ENCODE assay signal across 8 mouse cellular contexts in the genomic region with DNA sequence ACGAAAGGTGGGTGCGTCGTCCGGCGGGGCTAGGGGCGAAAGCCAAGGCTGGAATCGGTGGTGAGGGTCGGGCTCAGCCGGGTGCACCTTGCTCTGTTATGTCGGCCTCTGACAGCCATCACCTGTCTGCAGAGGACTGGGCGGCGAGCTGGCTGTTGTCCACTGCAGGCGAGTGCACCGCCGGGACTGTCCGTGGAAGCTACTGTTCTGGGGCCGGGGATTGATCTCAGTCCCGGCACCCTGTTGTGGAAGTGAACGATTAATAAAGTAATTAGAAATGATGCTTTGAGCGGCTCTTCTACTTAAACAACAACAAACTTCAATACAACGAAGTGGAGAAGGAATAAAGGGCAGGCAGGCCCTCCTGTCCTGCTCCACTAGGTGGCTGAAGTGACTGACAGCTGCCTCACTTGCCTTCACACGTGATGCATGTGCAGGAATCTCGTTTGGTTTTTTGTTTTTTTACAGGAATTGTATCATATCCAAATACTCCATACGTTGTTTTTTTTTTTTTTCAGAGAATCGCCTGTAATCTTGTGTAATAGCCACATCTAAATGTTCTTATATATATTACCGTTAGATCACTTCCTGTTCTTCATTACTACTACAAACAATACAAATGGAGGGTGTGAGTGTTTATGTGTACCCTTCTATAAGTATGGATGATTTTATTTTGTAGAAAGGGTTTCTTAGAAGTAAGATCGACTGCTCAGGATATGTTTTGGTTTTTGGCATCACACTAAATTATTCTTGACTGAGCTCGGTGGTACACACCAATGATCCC. TPM values are rescaled to one million over a fixed set of nuclear protein-coding genes. Genes with fewer than 3 reads are reported as not detected.
DNase-seq lines count a peak whose midpoint lies in the region; ATAC-seq and TF ChIP-seq lines count a peak whose summit lies in the region.

No protein-coding gene starts in this region.

- intact Hi-C loops in heart, postnatal 36 days (cut with DNase I) = loop anchor here (2.0 to 10.0 kb wide), 3 partner anchors 21 to 467 kb away; a partner anchor contains a TSS

- H3K9ac ChIP-seq in heart, embryonic 12.5 days = peak overlapping the region; percentile 77
- peak overlapping the region; percentile 81 for H3K9ac ChIP-seq in hindbrain, postnatal 0 days (replicated peaks; ENCODE audit: low read length)
- peak overlapping the region; percentile 83 for H3K9ac ChIP-seq in lung, embryonic 15.5 days
- H3K9ac ChIP-seq in stomach, embryonic 14.5 days (replicated peaks; ENCODE audit: low read depth, low read length) = peak overlapping the region; percentile 59

- no peaks in the 10 kb centered on the region for H3K9me3 ChIP-seq in heart, embryonic 12.5 days (replicated peaks)
- no peaks in the 10 kb centered on the region for H3K9me3 ChIP-seq in hindbrain, postnatal 0 days (ENCODE audit: low read length)
- H3K9me3 ChIP-seq in lung, embryonic 15.5 days = no peaks in the 10 kb centered on the region
- no peaks in the 10 kb centered on the region for H3K9me3 ChIP-seq in stomach, embryonic 14.5 days (ENCODE audit: control insufficient read depth, low read depth, low read length)

- no peak for DNase-seq in heart, postnatal 36 days
- DNase-seq in CD4-positive, CD25-positive, alpha-beta regulatory T cell, adult 2 months (ENCODE audit: low read depth, low spot score) = peak; percentile 71
- peak; percentile 61 for DNase-seq in hindbrain, postnatal 0 days (ENCODE audit: low spot score)
- no peak for DNase-seq in layer of hippocampus, postnatal 25 days (ENCODE audit: extremely low spot score in 1 of 2, low spot score in 1 of 2)

- WGBS in heart, embryonic 12.5 days = 4% methylated on average over 28 of the region's 28 CpGs
- 3% methylated on average over 28 of the region's 28 CpGs for WGBS in hindbrain, postnatal 0 days
- 2% methylated on average over 28 of the region's 28 CpGs for WGBS in lung, embryonic 15.5 days
- 4% methylated on average over 28 of the region's 28 CpGs for WGBS in stomach, embryonic 14.5 days

- TF ChIP-seq CTCF in cortical plate, adult 2 months (IDR thresholded peaks at IDR 0.05; ENCODE audit: extremely low read depth, insufficient read depth, low read length) = peak; percentile 36; the same call in 1 of the 2 replicates
- peak; percentile 57 for TF ChIP-seq CTCF in hindbrain, postnatal 0 days (IDR thresholded peaks at IDR 0.05; ENCODE audit: low read depth)

- H3K4me2 ChIP-seq in heart, embryonic 12.5 days = peak overlapping the region; percentile 64
- peak overlapping the region; percentile 71 for H3K4me2 ChIP-seq in hindbrain, postnatal 0 days (ENCODE audit: low read depth, low read length)
- H3K4me2 ChIP-seq in lung, embryonic 15.5 days = peak overlapping the region; percentile 65
- H3K4me2 ChIP-seq in stomach, embryonic 14.5 days (replicated peaks; ENCODE audit: low read depth, low read length) = peak overlapping the region; percentile 56

- peak overlapping the region; percentile 65 for H3K4me3 ChIP-seq in heart, embryonic 12.5 days
- H3K4me3 ChIP-seq in cortical plate, adult 2 months (ENCODE audit: insufficient read depth, low read length) = peak overlapping the region; percentile 77
- peak overlapping the region; percentile 80 for H3K4me3 ChIP-seq in hindbrain, postnatal 0 days (ENCODE audit: low read length)
- peak overlapping the region; percentile 87 for H3K4me3 ChIP-seq in lung, embryonic 15.5 days
- peak overlapping the region; percentile 68 for H3K4me3 ChIP-seq in stomach, embryonic 14.5 days (ENCODE audit: low read depth, low read length)

- ATAC-seq in heart, embryonic 12.5 days (ENCODE audit: insufficient number of reproducible peaks, low FRiP score) = peak; percentile 46
- ATAC-seq in hindbrain, postnatal 0 days = no peak; the same call in 1 of the 2 replicates
- ATAC-seq in lung, embryonic 15.5 days (ENCODE audit: borderline replicate concordance, extremely low read depth, low FRiP score, low TSS enrichment) = no peak
- ATAC-seq in stomach, embryonic 14.5 days (ENCODE audit: insufficient number of reproducible peaks, insufficient read depth, low FRiP score, low read depth) = peak; percentile 42; the same call in 1 of the 2 replicates

- peak overlapping the region; percentile 94 for H3K27ac ChIP-seq in heart, embryonic 12.5 days (ENCODE audit: poor library complexity, severe bottlenecking)
- H3K27ac ChIP-seq in cortical plate, adult 2 months (ENCODE audit: insufficient read depth, low read length) = peak overlapping the region; percentile 30; the same call in 1 of the 2 replicates
- H3K27ac ChIP-seq in hindbrain, postnatal 0 days = peak overlapping the region; percentile 90
- peak overlapping the region; percentile 97 for H3K27ac ChIP-seq in lung, embryonic 15.5 days
- peak overlapping the region; percentile 81 for H3K27ac ChIP-seq in stomach, embryonic 14.5 days (ENCODE audit: low read length)

- H3K4me1 ChIP-seq in heart, embryonic 12.5 days (replicated peaks) = peaks cover 34% of the 10 kb centered on the region
- H3K4me1 ChIP-seq in cortical plate, adult 2 months (ENCODE audit: control insufficient read depth, insufficient read depth, low read length) = peaks cover 2% of the 10 kb centered on the region; the same call in 1 of the 2 replicates
- H3K4me1 ChIP-seq in hindbrain, postnatal 0 days (ENCODE audit: insufficient read depth, low read length) = peaks cover 16% of the 10 kb centered on the region; the same call in 1 of the 2 replicates
- H3K4me1 ChIP-seq in lung, embryonic 15.5 days = peaks cover 23% of the 10 kb centered on the region
- H3K4me1 ChIP-seq in stomach, embryonic 14.5 days (ENCODE audit: control insufficient read depth, insufficient read depth, low read length) = peaks cover 20% of the 10 kb centered on the region; the same call in 1 of the 2 replicates

- no peak for TF ChIP-seq POLR2A in cortical plate, adult 2 months (IDR thresholded peaks at IDR 0.05; ENCODE audit: extremely low read depth, insufficient read depth, low read length)

- no peaks in the 10 kb centered on the region for H3K27me3 ChIP-seq in heart, embryonic 12.5 days (replicated peaks)
- H3K27me3 ChIP-seq in hindbrain, postnatal 0 days (ENCODE audit: insufficient read depth, low read length) = no peaks in the 10 kb centered on the region
- no peaks in the 10 kb centered on the region for H3K27me3 ChIP-seq in lung, embryonic 15.5 days
- no peaks in the 10 kb centered on the region for H3K27me3 ChIP-seq in stomach, embryonic 14.5 days (ENCODE audit: control insufficient read depth, insufficient read depth, low read length)

- H3K36me3 ChIP-seq in heart, embryonic 12.5 days = peaks cover 29% of the 10 kb centered on the region
- 0 out of 2 replicates have a peak, but pooled peaks cover 3% of the 10 kb centered on the region for H3K36me3 ChIP-seq in hindbrain, postnatal 0 days (ENCODE audit: insufficient read depth, low read length)
- peaks cover 20% of the 10 kb centered on the region for H3K36me3 ChIP-seq in lung, embryonic 15.5 days
- peaks cover 22% of the 10 kb centered on the region; the same call in 1 of the 2 replicates for H3K36me3 ChIP-seq in stomach, embryonic 14.5 days (ENCODE audit: control insufficient read depth, insufficient read depth, low read length)

RNA-seq across cellular contexts. Expression of a gene that starts 0.5 kb away (rescaled TPM):
- polyA plus RNA-seq in heart, embryonic 12.5 days (2016; fragmentation: Nextera tagmentation; extraction: Ambion mirVana) = 47.3 and 56.8 TPM in 2 replicates
- 100 to 1,000 TPM in 1 of 2 experiments, 10 to 100 TPM in 1; 97.1 to 105 TPM for total RNA-seq in heart, postnatal 36 days (2021)
- polyA plus RNA-seq in cortical plate, adult 2 months (2012; rRNA removed) = 43.1 and 43.3 TPM in 2 replicates
- total RNA-seq in hindbrain, postnatal 0 days (2014; rRNA removed) = 108 and 137 TPM in 2 replicates
- 34.3 and 36.2 TPM in 2 replicates for polyA plus RNA-seq in hindbrain, postnatal 0 days (2015; fragmentation: Nextera tagmentation; extraction: Ambion mirVana)
- 47.7 and 51.9 TPM in 2 replicates for polyA plus RNA-seq in lung, embryonic 15.5 days (2015; fragmentation: Nextera tagmentation; extraction: Ambion mirVana)
- 43.2 and 53.8 TPM in 2 replicates for polyA plus RNA-seq in stomach, embryonic 14.5 days (2014; fragmentation: Nextera tagmentation; extraction: Ambion mirVana)
- 10 to 100 TPM; 52.9 to 55.6 TPM for total RNA-seq in layer of hippocampus, postnatal 25 days (2021)

RNA-seq across cellular contexts. Expression of a gene that starts 8.4 kb away (rescaled TPM):
- polyA plus RNA-seq in heart, embryonic 12.5 days (2016; fragmentation: Nextera tagmentation; extraction: Ambion mirVana) = 22.6 and 23.3 TPM in 2 replicates
- 10 to 100 TPM in 1 of 2 experiments, 1 to 10 TPM in 1; 7.5 to 10.9 TPM for total RNA-seq in heart, postnatal 36 days (2021)
- polyA plus RNA-seq in cortical plate, adult 2 months (2012; rRNA removed) = 25.9 and 27.5 TPM in 2 replicates
- 20.6 and 25.6 TPM in 2 replicates for total RNA-seq in hindbrain, postnatal 0 days (2014; rRNA removed)
- 20.5 and 21.2 TPM in 2 replicates for polyA plus RNA-seq in hindbrain, postnatal 0 days (2015; fragmentation: Nextera tagmentation; extraction: Ambion mirVana)
- polyA plus RNA-seq in lung, embryonic 15.5 days (2015; fragmentation: Nextera tagmentation; extraction: Ambion mirVana) = 35.2 and 35.3 TPM in 2 replicates
- polyA plus RNA-seq in stomach, embryonic 14.5 days (2014; fragmentation: Nextera tagmentation; extraction: Ambion mirVana) = 36.9 and 40.6 TPM in 2 replicates
- total RNA-seq in layer of hippocampus, postnatal 25 days (2021) = 10 to 100 TPM; 23.3 to 24.0 TPM

RNA-seq across cellular contexts. Expression of a gene that starts 22.3 kb away (rescaled TPM):
- 6.0 and 7.1 TPM in 2 replicates for polyA plus RNA-seq in heart, embryonic 12.5 days (2016; fragmentation: Nextera tagmentation; extraction: Ambion mirVana)
- 10 to 100 TPM; 16.5 to 17.2 TPM for total RNA-seq in heart, postnatal 36 days (2021)
- 51.7 and 53.3 TPM in 2 replicates for polyA plus RNA-seq in cortical plate, adult 2 months (2012; rRNA removed)
- total RNA-seq in hindbrain, postnatal 0 days (2014; rRNA removed) = 89.7 and 95.1 TPM in 2 replicates
- polyA plus RNA-seq in hindbrain, postnatal 0 days (2015; fragmentation: Nextera tagmentation; extraction: Ambion mirVana) = 11.4 and 12.8 TPM in 2 replicates
- polyA plus RNA-seq in lung, embryonic 15.5 days (2015; fragmentation: Nextera tagmentation; extraction: Ambion mirVana) = 7.8 and 8.7 TPM in 2 replicates
- polyA plus RNA-seq in stomach, embryonic 14.5 days (2014; fragmentation: Nextera tagmentation; extraction: Ambion mirVana) = 9.6 and 11.6 TPM in 2 replicates
- total RNA-seq in layer of hippocampus, postnatal 25 days (2021) = 10 to 100 TPM; 79.4 to 82.9 TPM

RNA-seq across cellular contexts. Expression of a gene that starts 33.0 kb away (rescaled TPM):
- polyA plus RNA-seq in heart, embryonic 12.5 days (2016; fragmentation: Nextera tagmentation; extraction: Ambion mirVana) = 27.2 and 31.8 TPM in 2 replicates
- 10 to 100 TPM; 14.7 to 19.1 TPM for total RNA-seq in heart, postnatal 36 days (2021)
- polyA plus RNA-seq in cortical plate, adult 2 months (2012; rRNA removed) = 6.2 and 7.8 TPM in 2 replicates
- 16.7 and 20.1 TPM in 2 replicates for total RNA-seq in hindbrain, postnatal 0 days (2014; rRNA removed)
- 34.8 and 35.3 TPM in 2 replicates for polyA plus RNA-seq in hindbrain, postnatal 0 days (2015; fragmentation: Nextera tagmentation; extraction: Ambion mirVana)
- 25.7 and 27.9 TPM in 2 replicates for polyA plus RNA-seq in lung, embryonic 15.5 days (2015; fragmentation: Nextera tagmentation; extraction: Ambion mirVana)
- polyA plus RNA-seq in stomach, embryonic 14.5 days (2014; fragmentation: Nextera tagmentation; extraction: Ambion mirVana) = 28.0 and 34.7 TPM in 2 replicates
- total RNA-seq in layer of hippocampus, postnatal 25 days (2021) = 1 to 10 TPM; 7.1 to 7.3 TPM

RNA-seq across cellular contexts. Expression of a gene that starts 33.3 kb away (rescaled TPM):
- 7.8 and 8.4 TPM in 2 replicates for polyA plus RNA-seq in heart, embryonic 12.5 days (2016; fragmentation: Nextera tagmentation; extraction: Ambion mirVana)
- total RNA-seq in heart, postnatal 36 days (2021) = 10 to 100 TPM in 1 of 2 experiments, 1 to 10 TPM in 1; 9.2 to 10.5 TPM
- 69.9 and 70.0 TPM in 2 replicates for polyA plus RNA-seq in cortical plate, adult 2 months (2012; rRNA removed)
- 80.2 and 89.6 TPM in 2 replicates for total RNA-seq in hindbrain, postnatal 0 days (2014; rRNA removed)
- polyA plus RNA-seq in hindbrain, postnatal 0 days (2015; fragmentation: Nextera tagmentation; extraction: Ambion mirVana) = 30.7 and 35.2 TPM in 2 replicates
- polyA plus RNA-seq in lung, embryonic 15.5 days (2015; fragmentation: Nextera tagmentation; extraction: Ambion mirVana) = 5.9 and 8.8 TPM in 2 replicates
- polyA plus RNA-seq in stomach, embryonic 14.5 days (2014; fragmentation: Nextera tagmentation; extraction: Ambion mirVana) = 12.0 and 12.6 TPM in 2 replicates
- total RNA-seq in layer of hippocampus, postnatal 25 days (2021) = 10 to 100 TPM; 22.1 to 26.5 TPM

Comparison
In these comparisons a context has a peak if more than half of its experiments do, and no peak if none do; other contexts are left out.
1. ATAC-seq: peak in heart, embryonic 12.5 days (single experiment) and stomach, embryonic 14.5 days (single experiment); none in hindbrain, postnatal 0 days (single experiment) and lung, embryonic 15.5 days (single experiment).
2. H3K27ac ChIP-seq: peak in every context shown above with its lines; median percentile 97 in lung, embryonic 15.5 days; 94 in heart, embryonic 12.5 days; 90 in hindbrain, postnatal 0 days; 81 in stomach, embryonic 14.5 days; 30 in cortical plate, adult 2 months.
3. DNase-seq: peak in CD4-positive, CD25-positive, alpha-beta regulatory T cell, adult 2 months (single experiment) and hindbrain, postnatal 0 days (single experiment); none in heart, postnatal 36 days (0 of 2) and layer of hippocampus, postnatal 25 days (0 of 2).
4. Peak in every context shown above with its lines, with median percentiles within 50 percentile points of each other: H3K4me2 ChIP-seq, H3K4me3 ChIP-seq and H3K9ac ChIP-seq.